Mouse (Mus musculus) WW6 (cell line): ENCODE measurements around the gene Slc25a54.

Source experiments
- DNase-seq: peaks from one replicate; pipeline ENCODE4 v3.0.0-alpha.2; 2013; ENCODE audit warnings: low read depth, low spot score

The Slc25a54 gene

DNA sequence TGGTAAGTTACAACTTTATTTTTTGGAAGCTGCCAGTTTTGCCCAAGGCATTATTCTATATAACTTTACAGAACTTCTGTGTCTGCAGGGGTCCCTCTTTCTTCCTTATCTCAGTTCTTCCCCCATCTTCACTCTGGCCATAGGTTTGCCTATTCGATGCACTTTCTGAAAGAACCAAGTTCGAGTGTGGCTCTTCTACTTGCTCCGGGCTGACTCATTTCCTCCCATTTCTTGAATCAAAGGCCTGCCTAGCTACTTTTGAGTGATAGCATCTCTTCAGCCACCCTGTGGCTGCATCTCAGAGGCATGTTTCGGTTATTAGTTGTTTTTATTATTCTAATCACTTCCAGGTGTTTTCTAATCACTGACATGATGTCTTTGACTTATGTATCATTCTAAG is 43.8 kb downstream of the Slc25a54 start:
- DNase-seq, result no peak

DNA sequence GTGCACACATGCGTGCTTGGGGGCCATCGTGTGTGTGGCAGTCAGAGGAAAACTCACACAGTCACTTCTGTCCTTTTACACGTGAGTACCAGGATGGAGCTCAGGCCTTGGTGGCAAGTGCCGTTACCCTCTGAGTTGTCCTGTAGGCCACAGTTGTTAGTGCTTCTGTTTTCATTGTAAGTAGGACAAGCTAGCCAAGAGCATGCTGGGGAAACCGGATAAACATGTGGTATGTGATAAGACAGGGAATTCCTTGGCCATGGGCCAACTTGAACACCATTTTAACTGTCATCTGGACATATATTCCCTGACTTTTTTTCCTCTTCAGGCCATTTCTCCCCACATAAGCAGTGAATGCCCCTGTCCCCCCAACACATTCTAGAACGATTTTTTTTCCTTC is 45.3 kb downstream of the Slc25a54 start:
- no peak for DNase-seq

DNA sequence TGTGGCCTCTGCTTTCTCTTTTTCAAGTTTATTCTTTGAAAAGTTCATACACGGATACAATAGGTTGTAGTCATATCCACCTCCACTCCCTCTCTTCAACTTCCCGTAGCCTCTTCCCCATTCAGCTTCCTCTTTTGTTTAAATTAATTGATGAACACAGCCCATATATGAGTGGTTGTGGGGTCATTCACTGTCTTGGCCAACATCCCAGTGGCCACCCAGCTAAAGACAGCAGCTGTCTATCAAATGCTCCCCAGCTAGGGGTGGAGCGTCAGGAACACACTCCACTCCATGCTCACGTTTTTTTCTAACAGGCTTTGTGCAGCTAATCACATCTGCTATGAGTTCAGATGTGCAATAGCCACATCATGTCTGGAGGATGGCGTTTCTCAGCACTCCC is 49.5 kb downstream of the Slc25a54 start:
- DNase-seq, result no peak

DNA sequence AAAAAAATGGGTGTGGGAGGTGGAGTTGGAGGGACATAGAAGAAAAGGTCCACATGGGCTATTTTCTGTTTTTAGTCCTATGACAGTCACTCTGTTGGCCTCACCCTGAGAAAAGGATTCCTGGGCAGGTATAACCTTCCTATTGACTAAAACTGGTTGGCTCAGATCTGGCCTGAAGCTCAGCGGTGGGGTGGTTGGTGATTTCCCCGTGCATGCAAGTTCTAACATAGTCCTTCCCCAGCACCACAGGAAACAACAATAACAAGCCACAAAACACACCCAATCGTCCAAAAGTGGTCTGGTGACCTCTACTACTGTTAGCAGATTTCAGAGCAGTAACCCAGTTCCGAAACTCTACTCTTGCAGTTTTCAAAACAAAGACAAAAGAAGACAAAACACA is 52.7 kb downstream of the Slc25a54 start:
- DNase-seq, result no peak

DNA sequence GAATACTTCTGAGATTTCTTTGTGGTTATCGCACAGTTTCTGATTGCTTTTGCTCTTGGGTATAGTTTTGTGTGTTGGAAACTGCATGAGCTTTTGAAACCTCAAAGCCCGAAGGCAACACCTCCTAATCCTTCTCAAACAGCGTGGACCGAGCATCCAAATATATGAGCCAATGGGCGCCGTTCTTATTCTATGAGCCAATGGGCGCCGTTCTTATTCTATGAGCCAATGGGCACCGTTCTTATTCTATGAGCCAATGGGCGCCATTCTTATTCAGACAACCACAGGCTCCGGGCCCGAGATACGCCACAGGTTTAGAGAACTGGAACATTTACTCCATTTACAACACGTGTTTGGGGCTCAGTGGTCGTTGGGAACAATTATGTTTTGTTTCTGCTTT is 53.8 kb downstream of the Slc25a54 start:
- DNase-seq, result no peak

- no peak for DNase-seq
Measured at GRCm38 (mm10) chr3:109135352-109135751, 55.1 kb downstream of the Slc25a54 start.

- DNase-seq, result no peak
Measured at GRCm38 (mm10) chr3:109152561-109152960, 72.3 kb downstream of the Slc25a54 start.

DNA sequence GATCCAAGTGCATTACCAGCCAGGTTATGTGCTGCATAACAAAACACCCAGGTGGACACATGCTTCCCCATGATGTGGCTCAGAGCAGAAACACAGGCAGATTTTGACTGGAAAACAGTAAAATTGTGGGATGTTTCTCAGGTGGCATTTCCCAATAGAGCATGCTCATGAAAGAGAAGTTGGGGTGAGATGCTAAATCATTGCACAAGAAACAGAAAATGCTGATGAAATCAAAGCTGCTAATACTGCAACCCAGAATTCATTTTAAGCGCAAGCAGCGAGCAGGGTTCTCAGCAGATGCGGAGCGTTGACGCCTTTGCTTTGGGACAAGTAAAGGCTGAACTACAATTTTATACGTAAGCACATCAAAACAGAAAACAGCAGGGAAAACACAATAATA is 73.1 kb downstream of the Slc25a54 start:
- DNase-seq, result no peak

- DNase-seq, result no peak
Measured at GRCm38 (mm10) chr3:109155926-109156669, 75.8 kb downstream of the Slc25a54 start.

GRCm38 (mm10) chr3:109157481-109157880 is 77.2 kb downstream of the Slc25a54 start:
- DNase-seq, result no peak

DNA sequence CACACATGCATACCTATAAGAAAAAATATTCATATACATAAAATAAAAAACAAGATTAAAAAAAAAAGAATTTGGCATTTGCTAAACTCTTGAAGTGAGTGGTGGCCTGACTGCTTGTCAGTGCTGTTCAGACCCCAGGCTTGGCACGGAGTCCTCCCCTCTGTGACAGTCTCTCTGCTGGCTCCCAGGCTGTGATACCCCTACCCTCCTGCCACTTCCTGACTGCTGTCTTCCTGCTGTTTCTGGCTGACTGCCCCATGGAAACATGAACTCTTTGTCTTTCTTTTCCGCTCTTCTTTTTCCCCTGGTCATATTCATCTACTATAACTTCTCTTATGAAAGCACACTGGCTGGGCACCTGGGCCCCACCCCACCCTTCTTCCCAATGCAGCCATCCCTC is 83.8 kb downstream of the Slc25a54 start:
- DNase-seq, result no peak

DNA sequence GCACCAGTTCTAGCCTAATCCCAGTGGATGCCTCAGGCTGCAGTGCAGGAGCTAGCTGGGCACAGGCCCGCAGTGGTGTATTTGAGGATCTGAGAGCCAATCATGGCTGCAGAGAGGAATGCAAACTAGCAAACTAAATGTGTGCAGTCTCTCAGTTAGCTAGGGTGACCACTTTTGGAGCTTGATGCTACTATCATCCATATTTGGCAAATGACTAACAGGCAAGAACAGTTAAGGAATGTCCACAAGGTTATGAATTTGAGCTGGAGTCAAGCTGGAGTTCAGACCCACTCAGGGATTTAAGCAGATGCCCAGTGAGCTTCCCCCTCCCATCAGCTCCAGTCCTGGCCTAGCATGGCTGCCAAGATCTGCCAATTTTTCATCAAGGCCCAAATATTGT is 84.4 kb downstream of the Slc25a54 start:
- DNase-seq, result no peak

- no peak for DNase-seq
Measured at GRCm38 (mm10) chr3:109165214-109165829, 85.1 kb downstream of the Slc25a54 start.
